Mouse (Mus musculus): Measurements from ENCODE around the gene Slc35e3. TPM values are rescaled to one million over a fixed set of nuclear protein-coding genes. Genes with fewer than 3 reads are reported as not detected.
"Not testable (repeated sequence)": the region's sequence is repeated elsewhere in the genome, so short reads cannot be mapped to it uniquely, and the experiment has no call there.

The Slc35e3 gene
- polyA plus RNA-seq, 1 experiment = 19.1 TPM

DNA sequence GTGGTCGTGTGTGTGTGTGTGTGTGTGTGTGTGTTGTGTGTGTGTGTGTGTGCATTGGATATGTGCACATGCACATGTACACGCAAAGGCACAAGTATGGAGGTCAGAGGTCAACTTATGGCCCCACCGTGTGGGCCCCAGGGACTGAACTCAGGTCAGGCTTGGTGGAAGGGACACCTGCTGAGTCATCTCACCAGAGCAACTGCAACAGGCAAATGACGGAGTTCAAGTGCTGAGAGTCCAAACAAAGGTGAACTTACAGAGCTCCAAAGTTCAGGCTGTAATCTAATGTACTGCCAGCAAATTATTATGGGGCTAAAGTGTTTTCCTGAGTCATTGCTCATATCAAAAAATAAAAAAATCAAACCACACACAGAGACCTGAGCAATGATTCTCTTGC, 9.1 kb downstream of the Slc35e3 start:
- Histone ChIP-seq H3K4me1 (ENCODE audit: control insufficient read depth, insufficient read depth, low read length) (no peaks in the 10 kb centered on the region), H3K4me3 (replicated peaks; ENCODE audit: extremely low read depth, low read depth, low read length) (no peak overlapping the region)
- no peak for DNase-seq
- WGBS = 81% methylated on average over 4 of the region's 4 CpGs
- TF ChIP-seq CTCF (IDR thresholded peaks at IDR 0.05; ENCODE audit: insufficient read depth, low read length) = no peak
- TF ChIP-seq POLR2A (IDR thresholded peaks at IDR 0.05; ENCODE audit: borderline replicate concordance, extremely low read depth, low read depth, low read length) = no peak

DNA sequence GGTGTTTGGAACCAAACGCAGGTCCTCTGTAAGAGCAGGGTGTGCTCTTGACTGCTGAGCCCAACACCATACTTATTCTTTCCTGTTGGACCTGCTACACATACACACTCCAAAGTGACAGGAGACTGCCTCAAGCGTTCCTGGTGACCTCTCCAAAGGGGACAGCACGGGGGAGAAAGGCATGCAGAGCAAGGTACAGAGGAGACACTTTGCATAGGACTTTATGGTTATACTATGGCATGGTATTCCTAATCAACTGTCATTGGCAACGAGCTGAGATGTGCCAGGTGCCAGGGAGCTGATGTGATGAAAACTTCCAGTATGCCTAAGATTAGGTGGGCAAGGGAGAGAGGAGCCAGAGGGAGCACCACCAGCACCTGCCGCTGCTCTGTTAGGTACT, 9.6 kb downstream of the Slc35e3 start:
- DNase-seq = no peak
- WGBS = 81% methylated on average over 5 of the region's 5 CpGs
- Histone ChIP-seq H3K4me3 (replicated peaks; ENCODE audit: extremely low read depth, low read depth, low read length) (no peak overlapping the region), H3K4me1 (ENCODE audit: control insufficient read depth, insufficient read depth, low read length) (no peaks in the 10 kb centered on the region)
- no peak for TF ChIP-seq CTCF (IDR thresholded peaks at IDR 0.05; ENCODE audit: insufficient read depth, low read length)
- no peak for TF ChIP-seq POLR2A (IDR thresholded peaks at IDR 0.05; ENCODE audit: borderline replicate concordance, extremely low read depth, low read depth, low read length)

DNA sequence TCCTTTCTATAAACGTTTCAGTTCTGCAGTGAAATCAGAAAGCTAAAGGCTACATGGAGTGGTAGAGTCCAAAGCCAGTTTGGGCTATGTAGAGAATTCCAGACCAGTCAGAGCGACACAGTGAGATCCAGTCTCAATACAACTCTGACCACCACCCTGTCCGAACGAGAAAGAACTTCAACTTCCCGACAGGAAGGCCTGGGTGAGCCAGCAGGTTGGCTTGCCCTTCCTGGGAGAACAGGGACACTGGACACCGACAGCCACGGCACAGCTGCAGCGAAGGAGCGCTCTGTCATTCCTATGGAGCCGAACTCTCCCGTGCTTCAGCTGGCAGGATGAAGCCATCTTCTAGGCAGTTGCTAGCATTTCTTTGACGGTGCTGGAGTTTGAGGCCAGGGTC, 10.8 kb downstream of the Slc35e3 start:
- not testable (repeated sequence) for H3K4me3 ChIP-seq (replicated peaks; ENCODE audit: extremely low read depth, low read depth, low read length); DNase-seq; H3K4me1 ChIP-seq (ENCODE audit: control insufficient read depth, insufficient read depth, low read length)
- 90% methylated on average over 12 of the region's 12 CpGs for WGBS

DNA sequence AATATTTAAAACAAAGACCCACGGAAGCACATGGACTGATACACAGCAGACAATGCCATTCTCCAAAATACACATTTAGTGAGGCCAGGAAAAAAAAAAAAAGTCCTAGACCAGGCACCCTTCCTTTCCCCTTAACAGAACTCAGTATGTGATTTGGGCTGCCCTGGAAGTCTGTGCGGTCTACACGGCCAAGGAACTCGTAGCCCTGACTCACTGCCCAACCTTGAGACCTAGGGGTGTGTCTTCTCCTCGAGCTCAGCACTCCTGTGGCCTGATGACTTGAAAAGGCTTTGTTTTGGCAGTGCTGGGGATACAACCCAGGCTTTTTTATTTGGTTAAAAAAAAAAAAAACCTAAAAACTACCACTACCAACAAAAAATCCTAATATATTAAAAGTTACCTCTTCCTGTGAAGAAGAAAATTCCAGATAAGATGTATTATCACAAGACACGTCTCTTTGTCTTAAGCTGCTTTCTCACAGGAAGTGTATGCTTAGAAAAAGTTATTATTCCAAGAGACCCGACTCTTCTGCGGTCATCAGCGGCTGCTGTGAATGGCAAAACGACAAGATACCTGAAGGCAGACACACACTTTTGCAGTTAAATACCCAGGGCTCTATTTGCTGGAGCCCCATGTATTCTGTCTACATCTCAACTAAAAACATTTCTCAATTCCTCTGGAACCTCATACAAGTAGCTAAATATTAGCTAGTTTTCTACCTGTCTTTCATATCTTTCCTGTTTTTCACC, 11.9 kb downstream of the Slc35e3 start:
- H3K4me3 ChIP-seq (replicated peaks; ENCODE audit: extremely low read depth, low read depth, low read length); DNase-seq; H3K4me1 ChIP-seq (ENCODE audit: control insufficient read depth, insufficient read depth, low read length): not testable (repeated sequence)
- 53% methylated on average over 10 of the region's 10 CpGs for WGBS

DNA sequence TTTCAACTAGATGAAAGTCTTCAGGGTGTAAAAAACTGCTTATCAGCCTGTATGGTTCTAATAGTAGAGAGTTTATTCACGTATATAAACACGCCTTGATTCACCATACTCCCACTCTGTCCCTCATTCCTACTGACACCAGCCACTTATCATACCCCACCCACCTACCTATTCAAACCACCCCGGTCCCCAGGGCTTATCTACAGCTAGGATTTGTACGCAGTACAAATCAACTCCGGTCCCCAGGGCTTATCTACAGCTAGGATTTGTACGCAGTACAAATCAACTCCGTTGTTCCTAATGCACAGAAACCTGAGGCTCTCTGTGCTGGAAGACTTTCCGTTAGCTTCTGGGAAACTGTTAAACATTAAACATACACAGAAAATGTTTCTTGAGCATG, 12.5 kb downstream of the Slc35e3 start:
- 64% methylated on average over 8 of the region's 8 CpGs for WGBS
- H3K4me1 ChIP-seq (ENCODE audit: control insufficient read depth, insufficient read depth, low read length); DNase-seq; H3K4me3 ChIP-seq (replicated peaks; ENCODE audit: extremely low read depth, low read depth, low read length): not testable (repeated sequence)

DNA sequence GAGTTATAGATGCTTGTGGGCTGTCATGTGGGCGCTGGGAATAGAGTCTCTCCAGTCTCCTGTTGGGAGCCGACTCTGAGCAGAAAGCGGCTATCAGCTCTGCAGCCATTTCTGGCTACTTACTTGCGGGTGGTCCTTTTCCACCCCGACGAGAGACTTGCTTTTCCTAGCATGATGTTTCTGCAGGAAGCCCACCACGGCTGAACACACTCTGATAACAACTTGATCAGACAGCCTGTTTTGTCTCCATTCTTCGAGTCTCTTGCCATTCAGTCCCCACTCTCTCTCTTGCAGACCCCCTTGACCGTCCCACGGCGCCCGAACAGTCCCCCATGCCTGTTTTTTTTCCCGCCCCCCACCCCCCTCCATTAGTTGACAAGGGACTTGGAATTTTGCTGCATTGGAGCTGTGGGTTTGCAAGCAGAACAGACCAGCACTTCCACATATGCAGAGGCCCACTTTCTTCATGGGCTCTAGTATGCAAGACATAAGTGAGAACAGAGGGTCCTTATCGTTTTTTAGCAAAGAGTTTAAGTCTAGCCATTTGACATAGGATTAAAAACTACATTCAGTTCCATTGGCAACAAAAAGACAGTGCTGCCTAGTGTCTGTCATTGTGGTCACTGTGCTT, 13.1 kb downstream of the Slc35e3 start:
- 80% methylated on average over 14 of the region's 14 CpGs for WGBS
- no peak for TF ChIP-seq POLR2A (IDR thresholded peaks at IDR 0.05; ENCODE audit: borderline replicate concordance, extremely low read depth, low read depth, low read length)
- TF ChIP-seq CTCF (IDR thresholded peaks at IDR 0.05; ENCODE audit: insufficient read depth, low read length) = no peak
- Histone ChIP-seq H3K4me3 (replicated peaks; ENCODE audit: extremely low read depth, low read depth, low read length) (no peak overlapping the region), H3K4me1 (ENCODE audit: control insufficient read depth, insufficient read depth, low read length) (no peaks in the 10 kb centered on the region; the same call in 1 of the 2 replicates)
- no peak for DNase-seq

DNA sequence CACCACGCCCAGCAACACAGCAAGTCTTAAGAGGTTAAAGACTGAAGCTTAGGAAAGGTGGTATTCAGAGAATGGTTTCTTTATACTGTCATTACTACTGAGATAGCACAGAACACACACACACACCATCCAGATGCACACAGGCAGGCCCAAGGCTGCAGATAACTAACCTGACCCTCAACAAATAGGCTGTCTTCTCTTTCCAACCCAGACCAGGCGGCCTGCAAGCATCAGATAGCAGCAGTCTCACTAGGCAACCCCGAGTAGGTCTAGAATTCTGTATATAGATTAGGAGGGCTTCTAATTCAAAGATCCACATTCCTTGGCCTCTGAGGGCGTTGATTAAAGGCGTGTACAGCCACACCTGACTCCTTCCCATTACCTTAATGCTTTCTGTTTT, 14.0 kb downstream of the Slc35e3 start:
- WGBS = 85% methylated on average over 5 of the region's 5 CpGs
- no peak for DNase-seq
- H3K4me1 ChIP-seq (ENCODE audit: control insufficient read depth, insufficient read depth, low read length) = no peaks in the 10 kb centered on the region; the same call in 1 of the 2 replicates
- no peak for TF ChIP-seq POLR2A (IDR thresholded peaks at IDR 0.05; ENCODE audit: borderline replicate concordance, extremely low read depth, low read depth, low read length)
- TF ChIP-seq CTCF (IDR thresholded peaks at IDR 0.05; ENCODE audit: insufficient read depth, low read length) = no peak
- no peak overlapping the region for H3K4me3 ChIP-seq (replicated peaks; ENCODE audit: extremely low read depth, low read depth, low read length)

DNA sequence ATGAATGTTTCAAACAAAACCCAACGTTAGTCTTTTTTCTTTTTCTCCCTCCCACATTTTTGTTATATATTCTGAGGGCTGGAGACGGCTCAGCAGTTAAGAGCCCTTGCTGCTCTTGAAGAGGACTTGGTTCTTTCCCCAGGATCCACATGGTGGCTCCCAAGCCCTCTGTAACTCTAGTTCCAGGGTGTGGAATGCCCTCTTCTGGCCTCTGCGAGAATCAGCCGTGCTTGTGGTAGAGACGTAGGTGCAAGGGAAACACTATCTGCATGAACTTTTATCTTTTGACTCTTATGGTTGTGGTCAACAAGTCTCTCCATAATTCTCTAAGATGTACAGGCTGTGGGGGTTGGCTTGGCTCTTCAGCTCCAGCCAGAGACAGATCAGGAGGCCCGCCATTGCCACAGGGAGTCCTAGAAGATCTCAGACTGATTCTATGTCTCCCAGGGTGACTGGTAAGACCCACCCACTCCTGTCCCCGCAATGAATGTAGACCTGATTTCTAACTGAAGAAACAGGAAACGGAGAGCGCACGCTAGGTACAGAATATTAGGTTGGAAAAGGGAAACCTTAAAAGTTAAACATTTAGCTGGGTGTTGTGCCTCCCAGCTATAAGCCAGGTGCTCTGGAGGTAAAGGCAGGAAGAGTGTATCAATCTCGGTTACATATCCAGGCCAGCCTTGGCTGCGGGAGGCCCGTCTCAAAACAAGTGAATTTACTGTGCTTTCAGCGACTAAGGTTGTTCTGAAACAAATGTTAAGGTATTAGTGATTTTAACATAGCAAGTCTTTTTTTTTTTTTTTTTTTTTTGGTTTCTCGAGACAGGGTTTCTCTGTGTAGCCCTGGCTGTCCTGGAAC, 14.7 kb downstream of the Slc35e3 start:
- Histone ChIP-seq H3K4me1 (ENCODE audit: control insufficient read depth, insufficient read depth, low read length) (no peaks in the 10 kb centered on the region; the same call in 1 of the 2 replicates), H3K4me3 (replicated peaks; ENCODE audit: extremely low read depth, low read depth, low read length) (no peak overlapping the region)
- TF ChIP-seq CTCF (IDR thresholded peaks at IDR 0.05; ENCODE audit: insufficient read depth, low read length) = peak; percentile 84
- TF ChIP-seq POLR2A (IDR thresholded peaks at IDR 0.05; ENCODE audit: borderline replicate concordance, extremely low read depth, low read depth, low read length) = no peak
- WGBS = 43% methylated on average over 15 of the region's 15 CpGs
- peak; percentile 55 for DNase-seq

DNA sequence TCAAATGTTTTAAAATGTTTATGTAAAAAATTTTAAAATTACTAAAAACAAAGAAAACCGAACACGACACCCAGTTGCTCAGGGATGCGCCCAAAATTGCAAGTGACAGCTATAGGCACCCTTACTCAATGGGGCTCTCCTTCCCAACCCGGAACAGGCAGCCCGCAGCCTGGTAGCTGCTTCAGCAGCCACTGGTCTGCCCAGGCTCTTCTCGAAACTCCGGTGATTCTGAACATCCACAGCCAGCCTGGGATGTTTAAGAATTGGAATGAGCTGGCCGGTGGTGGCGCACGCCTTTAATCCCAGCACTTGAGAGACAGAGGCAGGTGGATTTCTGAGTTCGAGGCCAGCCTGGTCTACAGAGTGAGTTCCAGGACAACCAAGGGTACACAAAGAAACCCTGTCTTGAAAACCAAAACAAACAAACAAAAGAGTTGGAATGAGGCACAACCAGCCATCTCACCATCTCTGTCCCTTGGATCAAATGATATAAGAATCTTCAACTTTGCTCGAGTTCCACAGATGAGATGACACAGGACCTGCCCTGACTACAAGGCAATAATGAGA, 15.4 kb downstream of the Slc35e3 start:
- DNase-seq = no peak
- no peak overlapping the region for H3K4me3 ChIP-seq (replicated peaks; ENCODE audit: extremely low read depth, low read depth, low read length)
- TF ChIP-seq CTCF (IDR thresholded peaks at IDR 0.05; ENCODE audit: insufficient read depth, low read length) (no peak), POLR2A (IDR thresholded peaks at IDR 0.05; ENCODE audit: borderline replicate concordance, extremely low read depth, low read depth, low read length) (no peak)
- 87% methylated on average over 12 of the region's 12 CpGs for WGBS
- H3K4me1 ChIP-seq (ENCODE audit: control insufficient read depth, insufficient read depth, low read length) = no peaks in the 10 kb centered on the region; the same call in 1 of the 2 replicates
